Mouse (Mus musculus) embryonic facial prominence, embryonic 12.5 days (tissue): ENCODE data around the gene 4930449I24Rik. TPM values are rescaled to one million over a fixed set of nuclear protein-coding genes. Genes with fewer than 3 reads are reported as not detected.
"Not testable (repeated sequence)": the region's sequence is repeated elsewhere in the genome, so short reads cannot be mapped to it uniquely, and the experiment has no call there.

Experiments
- ATAC-seq: fragments of 200-750 bp; cut with Nextera tagmentation; 2 replicates; pipeline ENCODE4 v1.8.0; 2017; ENCODE audit not compliant: insufficient number of reproducible peaks, insufficient read depth, low FRiP score, low TSS enrichment
- H3K27ac ChIP-seq: fragments of 300-500 bp; sonication (generic); 2 replicates; pipeline ENCODE4 v1.5.1; 2016; ENCODE audit warnings: mild to moderate bottlenecking
- H3K27me3 ChIP-seq: fragments of 300-500 bp; sonication (generic); 2 replicates; pipeline ENCODE4 v1.6.1; 2016; ENCODE audit warnings: mild to moderate bottlenecking, moderate library complexity
- H3K36me3 ChIP-seq: fragments of 300-500 bp; sonication (generic); 2 replicates; pipeline ENCODE4 v1.6.1; 2016; ENCODE audit warnings: mild to moderate bottlenecking
- H3K4me1 ChIP-seq: fragments of 300-500 bp; sonication (generic); 2 replicates; pipeline ENCODE4 v1.6.1; 2016
- H3K4me2 ChIP-seq: fragments of 300-500 bp; sonication (generic); replicated peaks from 2 replicates; pipeline ENCODE4 v1.6.1; 2016; ENCODE audit warnings: mild to moderate bottlenecking, moderate library complexity
- H3K4me3 ChIP-seq: fragments of 300-500 bp; sonication (generic); 2 replicates; pipeline ENCODE4 v1.5.1; 2016; ENCODE audit warnings: mild to moderate bottlenecking
- H3K9ac ChIP-seq: fragments of 300-500 bp; sonication (generic); 2 replicates; pipeline ENCODE4 v1.6.1; 2016; ENCODE audit warnings: mild to moderate bottlenecking, moderate library complexity
- H3K9me3 ChIP-seq: fragments of 300-500 bp; sonication (generic); 2 replicates; pipeline ENCODE4 v1.6.1; 2016; ENCODE audit warnings: mild to moderate bottlenecking, moderate library complexity
- WGBS: fragments of 180-500 bp; shearing (Covaris S2); methylation state at CpG from one replicate; pipeline ENCODE4 v1.1.7; 2016; 5-methylcytosine and 5-hydroxymethylcytosine counted together
- polyA plus RNA-seq: library from polyadenylated mRNA; unstranded; fragments of >200 nt; fragmentation: Nextera tagmentation; extraction: Ambion mirVana; gene quantifications from 2 replicates; pipeline ENCODE4 v1.2.1, GENCODE M21; 2016

Gene 4930449I24Rik
- polyA plus RNA-seq, result not detected in 2 replicates

DNA sequence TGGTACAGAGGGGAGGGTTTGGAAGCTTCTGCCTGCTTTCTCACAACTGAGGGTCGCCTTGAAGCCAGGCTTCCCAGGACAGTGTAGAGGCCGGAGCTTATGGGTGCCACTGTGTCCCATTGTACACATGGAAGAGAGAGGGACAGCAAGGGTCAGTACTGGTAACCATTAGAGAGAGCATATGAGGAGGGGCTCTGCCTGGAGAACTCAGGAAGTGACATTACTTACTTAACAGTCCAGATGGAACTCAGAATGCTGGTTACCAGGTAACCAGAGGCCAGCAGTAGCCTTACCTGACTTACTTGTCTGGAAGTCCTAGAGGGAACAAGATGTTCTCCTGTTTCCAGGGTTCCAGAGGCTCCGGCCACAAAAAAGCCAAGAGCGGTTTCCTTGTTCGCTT is at the start of gene 4930449I24Rik:
Gene 4930449I24Rik, plus strand, starts transcription at position 301 of the 400 bp plus-strand sequence.
- no CpG with 5 or more reads among the region's 5 CpGs for whole genome bisulfite sequencing
- ATAC-seq, H3K27me3 ChIP-seq: not testable (repeated sequence)

DNA sequence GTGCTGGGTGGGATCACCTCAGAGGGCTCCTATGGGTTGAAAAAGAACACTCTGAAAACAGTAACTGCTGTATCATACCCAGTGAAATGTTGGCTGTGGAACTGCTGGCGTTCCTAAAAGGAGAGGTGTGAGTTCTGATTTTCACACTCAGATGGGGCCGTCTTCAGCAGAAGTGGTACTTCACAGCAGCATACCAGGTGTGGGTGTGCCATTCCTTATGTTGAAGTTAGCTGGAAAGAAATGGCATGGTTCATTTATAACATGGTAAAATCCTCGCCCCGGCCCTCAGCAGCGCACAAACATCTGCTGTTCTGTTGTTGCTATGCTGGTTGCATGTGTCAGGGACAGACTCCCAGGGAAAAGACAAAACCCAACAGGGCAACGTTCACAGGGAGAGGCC is 48.6 kb upstream of the 4930449I24Rik start:
- no peak overlapping the region for H3K27ac ChIP-seq
- H3K36me3 ChIP-seq, result 0 out of 2 replicates have a peak, but pooled peaks cover 2% of the 10 kb centered on the region
- no peak overlapping the region for H3K4me2 ChIP-seq
- WGBS, result 92% methylated on average over 6 of the region's 6 CpGs
- H3K4me1 ChIP-seq, result no peaks in the 10 kb centered on the region
- H3K9ac ChIP-seq, result no peak overlapping the region
- no peak for ATAC-seq
- H3K27me3 ChIP-seq, result no peaks in the 10 kb centered on the region
- H3K4me3 ChIP-seq, result no peak overlapping the region
- no peaks in the 10 kb centered on the region for H3K9me3 ChIP-seq

More for the DNA sequence above, at the start of gene 4930449I24Rik:
- not testable (repeated sequence) for H3K4me1 ChIP-seq, H3K4me2 ChIP-seq, H3K36me3 ChIP-seq, H3K4me3 ChIP-seq, H3K9ac ChIP-seq, H3K27ac ChIP-seq, H3K9me3 ChIP-seq

DNA sequence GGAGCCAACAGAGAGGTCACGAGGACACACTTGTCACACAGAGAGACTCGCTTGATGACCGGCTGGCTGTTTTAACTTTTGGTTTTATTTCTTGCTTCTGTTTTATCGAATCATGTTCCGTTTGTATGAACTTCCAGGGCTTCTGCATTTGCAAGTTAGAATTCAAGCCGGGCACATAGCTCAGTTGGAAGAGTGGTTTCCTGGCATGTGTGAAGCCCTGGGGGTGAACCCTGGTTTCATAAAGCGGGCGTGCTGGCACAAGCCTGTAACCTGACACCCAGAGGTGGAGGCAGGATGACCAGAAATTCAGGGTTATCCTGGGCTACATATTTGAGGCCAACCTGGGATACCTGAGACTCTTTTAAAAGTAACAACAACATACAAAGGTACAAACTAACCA is 40.6 kb upstream of the 4930449I24Rik start:
- no peak overlapping the region for H3K27ac ChIP-seq
- ATAC-seq, result no peak
- WGBS, result 82% methylated on average over 8 of the region's 8 CpGs
- H3K9ac ChIP-seq, result no peak overlapping the region
- H3K27me3 ChIP-seq, result no peaks in the 10 kb centered on the region
- H3K36me3 ChIP-seq, result 0 out of 2 replicates have a peak, but pooled peaks cover 11% of the 10 kb centered on the region
- no peaks in the 10 kb centered on the region for H3K4me1 ChIP-seq
- no peak overlapping the region for H3K4me3 ChIP-seq
- H3K4me2 ChIP-seq, result no peak overlapping the region
- no peaks in the 10 kb centered on the region for H3K9me3 ChIP-seq

DNA sequence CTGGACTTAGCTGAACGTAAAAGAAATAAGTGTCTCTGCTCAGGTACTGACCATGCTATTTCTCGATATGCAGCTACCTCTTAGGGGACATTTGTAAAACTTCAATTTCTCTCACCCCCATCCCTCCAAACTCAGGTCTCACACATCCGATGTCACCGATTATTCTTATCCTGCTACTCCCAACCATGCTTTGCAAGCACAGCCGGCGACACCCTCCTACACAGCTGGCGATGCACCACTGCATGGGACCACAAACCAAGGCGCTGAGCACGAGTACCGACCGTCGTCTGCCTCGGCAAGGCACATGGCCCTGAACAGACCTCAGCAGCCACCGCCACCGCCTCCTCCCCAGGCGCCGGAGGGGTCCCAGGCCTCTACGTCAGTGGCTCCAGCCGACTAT is 35.5 kb upstream of the 4930449I24Rik start:
- H3K9ac ChIP-seq, result no peak overlapping the region
- no peaks in the 10 kb centered on the region for H3K9me3 ChIP-seq
- no peak for ATAC-seq
- 94% methylated on average over 19 of the region's 19 CpGs for WGBS
- peaks cover 12% of the 10 kb centered on the region for H3K36me3 ChIP-seq
- no peaks in the 10 kb centered on the region for H3K4me1 ChIP-seq
- H3K4me2 ChIP-seq, result no peak overlapping the region
- H3K4me3 ChIP-seq, result no peak overlapping the region
- no peak overlapping the region for H3K27ac ChIP-seq
- H3K27me3 ChIP-seq, result no peaks in the 10 kb centered on the region

DNA sequence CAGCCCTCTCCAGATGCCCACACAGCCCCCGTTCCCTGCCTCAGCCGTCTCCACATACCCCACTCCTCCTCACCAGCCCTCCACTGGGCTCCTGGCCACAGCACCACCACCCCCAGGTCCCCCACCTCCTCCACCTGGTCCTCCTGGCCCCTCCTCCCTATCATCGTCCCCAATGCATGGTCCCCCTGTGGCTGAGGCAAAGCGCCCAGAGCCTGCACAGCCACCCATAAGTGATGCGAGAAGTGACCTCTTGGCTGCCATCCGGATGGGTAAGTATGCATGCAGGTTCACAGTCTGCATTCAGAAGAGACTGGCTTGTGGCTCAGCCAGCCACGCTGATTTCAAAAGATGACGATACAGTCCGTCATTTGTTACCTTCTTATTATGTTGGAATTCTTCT is 33.9 kb upstream of the 4930449I24Rik start:
- H3K27me3 ChIP-seq, result no peaks in the 10 kb centered on the region
- H3K9me3 ChIP-seq, result no peaks in the 10 kb centered on the region
- H3K27ac ChIP-seq, result no peak overlapping the region
- no peak for ATAC-seq
- peaks cover 7% of the 10 kb centered on the region for H3K36me3 ChIP-seq
- H3K4me1 ChIP-seq, result no peaks in the 10 kb centered on the region
- no peak overlapping the region for H3K4me3 ChIP-seq
- H3K9ac ChIP-seq, result no peak overlapping the region
- WGBS, result 97% methylated on average over 9 of the region's 9 CpGs
- H3K4me2 ChIP-seq, result no peak overlapping the region

DNA sequence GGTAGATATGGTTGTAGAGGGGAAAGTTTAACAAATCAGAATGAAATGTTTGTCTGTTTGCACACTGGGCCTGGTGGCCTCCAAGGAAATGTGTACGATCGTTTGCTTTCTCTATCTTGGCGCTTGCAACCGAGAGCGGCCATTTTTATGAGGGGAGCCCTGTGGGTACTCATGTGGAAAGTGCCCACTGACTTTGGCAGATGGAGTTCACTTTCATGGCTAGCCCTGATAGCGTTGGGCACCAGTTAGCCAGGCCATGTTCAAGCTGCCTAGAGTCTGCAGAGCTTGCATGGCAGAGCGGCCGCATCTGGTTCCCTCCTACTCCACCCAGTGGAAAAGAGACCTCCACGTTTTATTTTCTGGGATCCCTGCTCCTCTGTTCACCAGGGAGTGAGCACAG is 31.4 kb upstream of the 4930449I24Rik start:
- Histone ChIP-seq H3K36me3 (peaks cover 7% of the 10 kb centered on the region), H3K4me3 (no peak overlapping the region), H3K4me2 (no peak overlapping the region), H3K4me1 (no peaks in the 10 kb centered on the region), H3K9me3 (no peaks in the 10 kb centered on the region), H3K27me3 (no peaks in the 10 kb centered on the region), H3K27ac (no peak overlapping the region), H3K9ac (no peak overlapping the region)
- 90% methylated on average over 9 of the region's 9 CpGs for WGBS
- no peak for ATAC-seq

DNA sequence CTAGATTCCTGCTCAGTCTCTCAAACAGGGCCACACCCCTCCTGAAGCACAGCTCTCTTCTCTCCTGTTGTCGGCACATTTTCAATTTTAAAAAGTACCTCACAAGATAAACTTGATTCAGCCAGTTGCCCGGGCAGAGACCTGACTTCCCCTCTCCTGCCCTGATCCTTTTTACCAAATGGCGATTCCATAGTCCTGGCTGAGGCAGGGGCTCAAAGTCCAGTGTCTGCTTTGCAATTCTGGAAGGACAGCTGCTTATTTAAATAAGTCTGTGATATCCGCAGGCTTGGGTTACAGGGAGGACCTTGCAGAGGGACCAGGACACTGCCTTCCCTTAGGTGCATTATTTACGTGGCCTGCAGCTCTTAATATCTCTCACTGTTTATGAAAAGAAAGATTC is 30.9 kb upstream of the 4930449I24Rik start:
- no peak overlapping the region for H3K4me3 ChIP-seq
- no peaks in the 10 kb centered on the region for H3K27me3 ChIP-seq
- ATAC-seq, result no peak
- no peaks in the 10 kb centered on the region for H3K4me1 ChIP-seq
- H3K9ac ChIP-seq, result no peak overlapping the region
- 90% methylated on average over 5 of the region's 5 CpGs for WGBS
- peaks cover 7% of the 10 kb centered on the region for H3K36me3 ChIP-seq
- no peak overlapping the region for H3K27ac ChIP-seq
- no peak overlapping the region for H3K4me2 ChIP-seq
- no peaks in the 10 kb centered on the region for H3K9me3 ChIP-seq

DNA sequence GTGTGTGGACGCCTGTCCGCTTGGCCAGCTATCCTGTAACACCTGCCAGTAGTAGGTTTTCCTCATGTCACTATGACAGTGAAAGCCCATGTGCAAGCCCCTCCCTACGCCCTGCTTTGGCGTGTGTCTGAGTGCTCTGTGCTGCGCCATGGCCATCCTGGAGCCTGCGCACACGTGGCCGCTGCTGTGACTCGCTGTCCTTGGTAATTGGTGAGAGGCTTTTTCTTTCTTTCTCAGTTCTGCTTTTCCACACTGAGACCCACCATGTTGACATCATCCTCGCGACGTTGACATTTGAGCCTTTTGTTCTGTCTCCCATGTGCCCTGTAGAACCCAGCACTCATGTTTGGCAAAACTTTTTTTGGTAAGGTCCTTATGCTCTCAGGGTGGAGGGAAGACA is 30.4 kb upstream of the 4930449I24Rik start:
- Histone ChIP-seq H3K36me3 (peaks cover 5% of the 10 kb centered on the region), H3K27me3 (no peaks in the 10 kb centered on the region), H3K9ac (no peak overlapping the region), H3K27ac (no peak overlapping the region), H3K9me3 (no peaks in the 10 kb centered on the region), H3K4me2 (no peak overlapping the region), H3K4me1 (no peaks in the 10 kb centered on the region), H3K4me3 (no peak overlapping the region)
- WGBS, result 90% methylated on average over 12 of the region's 12 CpGs
- no peak for ATAC-seq

DNA sequence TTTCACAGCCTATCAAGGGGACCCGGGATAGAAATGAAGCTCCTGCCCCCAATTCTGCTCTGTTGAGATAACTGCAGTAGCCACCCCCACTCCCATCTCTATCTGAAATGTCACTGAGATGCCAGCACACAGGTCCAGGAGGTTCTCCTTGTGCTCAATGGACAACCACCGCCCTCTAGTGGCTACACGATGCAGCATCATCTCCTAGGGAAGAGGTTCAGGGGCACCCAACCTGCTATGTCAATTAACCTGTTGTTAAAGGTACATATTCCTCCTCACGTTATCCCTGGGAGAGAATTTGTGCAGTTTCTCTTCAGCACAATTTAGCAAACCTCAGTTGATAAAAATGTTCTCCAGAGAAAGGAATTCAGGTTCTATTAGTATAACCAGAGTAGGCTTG is 22.6 kb upstream of the 4930449I24Rik start:
- not testable (repeated sequence) for H3K4me1 ChIP-seq, ATAC-seq, H3K27ac ChIP-seq, H3K9me3 ChIP-seq, H3K4me3 ChIP-seq, H3K4me2 ChIP-seq, H3K36me3 ChIP-seq, H3K27me3 ChIP-seq, H3K9ac ChIP-seq
- WGBS, result 9% methylated on average over 4 of the region's 4 CpGs

DNA sequence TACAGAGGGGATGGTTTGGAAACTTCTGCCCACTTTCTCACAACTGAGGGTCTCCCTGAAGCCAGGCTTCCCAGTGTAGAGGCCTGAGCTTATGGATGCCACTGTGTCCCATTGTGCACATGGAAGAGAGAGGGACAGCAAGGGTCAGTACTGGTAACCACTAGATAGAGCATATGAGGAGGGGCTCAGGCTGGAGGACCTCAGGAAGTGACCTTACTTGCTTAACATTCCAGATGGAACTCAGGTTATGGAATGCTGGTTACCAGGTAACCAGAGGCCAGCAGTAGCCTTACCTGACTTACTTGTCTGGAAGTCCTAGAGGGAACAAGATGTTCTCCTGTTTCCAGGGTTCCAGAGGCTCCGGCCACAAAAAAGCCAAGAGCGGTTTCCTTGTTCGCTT is 20.5 kb upstream of the 4930449I24Rik start, which contains the start of gene Gm6408:
Gene Gm6408, plus strand, starts transcription at position 301 of the 400 bp plus-strand sequence.
- H3K4me3 ChIP-seq, H3K36me3 ChIP-seq, H3K4me1 ChIP-seq, H3K9me3 ChIP-seq, ATAC-seq, H3K27ac ChIP-seq, H3K9ac ChIP-seq, H3K27me3 ChIP-seq, H3K4me2 ChIP-seq: not testable (repeated sequence)
- WGBS, result 90% methylated on average over 2 of the region's 3 CpGs

DNA sequence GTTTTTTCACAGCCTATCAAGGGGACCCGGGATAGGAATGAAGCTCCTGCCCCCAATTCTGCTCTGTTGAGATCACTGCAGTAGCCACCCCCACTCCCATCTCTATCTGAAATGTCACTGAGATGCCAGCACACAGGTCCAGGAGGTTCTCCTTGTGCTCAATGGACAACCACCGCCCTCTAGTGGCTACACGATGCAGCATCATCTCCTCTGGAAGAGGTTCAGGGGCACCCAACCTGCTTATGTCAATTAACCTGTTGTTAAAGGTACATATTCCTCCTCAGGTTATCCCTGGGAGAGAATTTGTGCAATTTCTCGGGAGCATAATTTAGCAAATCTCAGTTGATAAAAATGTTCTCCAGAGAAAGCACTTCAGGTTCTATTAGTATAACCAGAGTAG is 13.2 kb upstream of the 4930449I24Rik start:
- not testable (repeated sequence) for H3K9me3 ChIP-seq, H3K27ac ChIP-seq, H3K4me2 ChIP-seq, H3K36me3 ChIP-seq, H3K27me3 ChIP-seq, H3K4me3 ChIP-seq, ATAC-seq, H3K4me1 ChIP-seq, H3K9ac ChIP-seq
- WGBS, result 17% methylated on average over 3 of the region's 4 CpGs

DNA sequence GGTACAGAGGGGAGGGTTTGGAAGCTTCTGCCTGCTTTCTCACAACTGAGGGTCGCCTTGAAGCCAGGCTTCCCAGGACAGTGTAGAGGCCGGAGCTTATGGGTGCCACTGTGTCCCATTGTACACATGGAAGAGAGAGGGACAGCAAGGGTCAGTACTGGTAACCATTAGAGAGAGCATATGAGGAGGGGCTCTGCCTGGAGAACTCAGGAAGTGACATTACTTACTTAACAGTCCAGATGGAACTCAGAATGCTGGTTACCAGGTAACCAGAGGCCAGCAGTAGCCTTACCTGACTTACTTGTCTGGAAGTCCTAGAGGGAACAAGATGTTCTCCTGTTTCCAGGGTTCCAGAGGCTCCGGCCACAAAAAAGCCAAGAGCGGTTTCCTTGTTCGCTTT is 11.1 kb upstream of the 4930449I24Rik start, which contains the start of gene Gm6370:
Gene Gm6370, plus strand, starts transcription at position 301 of the 400 bp plus-strand sequence.
- H3K4me3 ChIP-seq, H3K4me1 ChIP-seq, ATAC-seq, H3K9ac ChIP-seq, H3K9me3 ChIP-seq, H3K36me3 ChIP-seq, H3K27me3 ChIP-seq, H3K27ac ChIP-seq, H3K4me2 ChIP-seq: not testable (repeated sequence)
- WGBS, result no CpG with 5 or more reads among the region's 5 CpGs

DNA sequence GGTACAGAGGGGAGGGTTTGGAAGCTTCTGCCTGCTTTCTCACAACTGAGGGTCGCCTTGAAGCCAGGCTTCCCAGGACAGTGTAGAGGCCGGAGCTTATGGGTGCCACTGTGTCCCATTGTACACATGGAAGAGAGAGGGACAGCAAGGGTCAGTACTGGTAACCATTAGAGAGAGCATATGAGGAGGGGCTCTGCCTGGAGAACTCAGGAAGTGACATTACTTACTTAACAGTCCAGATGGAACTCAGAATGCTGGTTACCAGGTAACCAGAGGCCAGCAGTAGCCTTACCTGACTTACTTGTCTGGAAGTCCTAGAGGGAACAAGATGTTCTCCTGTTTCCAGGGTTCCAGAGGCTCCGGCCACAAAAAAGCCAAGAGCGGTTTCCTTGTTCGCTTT is 11.6 kb downstream of the 4930449I24Rik start, which contains the start of gene Gm3402:
Gene Gm3402, plus strand, starts transcription at position 301 of the 400 bp plus-strand sequence.
- H3K27ac ChIP-seq, H3K4me3 ChIP-seq, H3K9me3 ChIP-seq, H3K4me1 ChIP-seq, ATAC-seq, H3K27me3 ChIP-seq, H3K4me2 ChIP-seq, H3K36me3 ChIP-seq, H3K9ac ChIP-seq: not testable (repeated sequence)
- whole genome bisulfite sequencing, result 100% methylated on average over 1 of the region's 5 CpGs
